Mouse (Mus musculus) bone marrow, adult 2 months (tissue): ENCODE results near the gene Cks1b. TPM values are rescaled to one million over a fixed set of nuclear protein-coding genes. Genes with fewer than 3 reads are reported as not detected.

ENCODE experiments used
- H3K27ac ChIP-seq: fragments of 200-500 bp; 2 replicates; pipeline ENCODE4 v1.5.1; 2012; ENCODE audit warnings: low read depth, mild to moderate bottlenecking, control low read depth, inconsistent platforms, low read length; ENCODE audit not compliant: control insufficient read depth, poor library complexity, insufficient read depth
- H3K4me1 ChIP-seq: fragments of 200-500 bp; 2 replicates; pipeline ENCODE4 v1.6.1; 2011; ENCODE audit warnings: low read length; ENCODE audit not compliant: control insufficient read depth, insufficient read depth
- H3K4me3 ChIP-seq: fragments of 200-500 bp; replicated peaks from 2 replicates; pipeline ENCODE3; 2011; ENCODE audit warnings: mild to moderate bottlenecking, low read depth, low read length, control low read depth; ENCODE audit not compliant: control insufficient read depth
- CTCF ChIP-seq: fragments of 200-500 bp; IDR thresholded peaks from 2 replicates; pipeline ENCODE4 v1.5.1; 2011; ENCODE audit warnings: low read length, control low read depth; ENCODE audit not compliant: control insufficient read depth, insufficient read depth
- POLR2A ChIP-seq: fragments of 200-500 bp; IDR thresholded peaks from 2 replicates; pipeline ENCODE4 v1.6.1; 2011; ENCODE audit warnings: low read depth, mild to moderate bottlenecking, control low read depth, low read length, borderline replicate concordance; ENCODE audit not compliant: control insufficient read depth
- WGBS: fragments of 180-500 bp; shearing (Covaris S2); methylation state at CpG from one replicate; pipeline ENCODE4 v1.1.7; 2018; 5-methylcytosine and 5-hydroxymethylcytosine counted together
- polyA plus RNA-seq: library from polyadenylated mRNA; stranded (reverse); fragments of >200 nt; gene quantifications from 2 replicates; pipeline ENCODE4 v1.2.4, GENCODE M21; 2011; ENCODE audit warnings: low replicate concordance; ENCODE audit not compliant: missing spikeins, insufficient read depth, insufficient read length

The Cks1b gene
- polyA plus RNA-seq, 1 experiment: 126 TPM

DNA sequence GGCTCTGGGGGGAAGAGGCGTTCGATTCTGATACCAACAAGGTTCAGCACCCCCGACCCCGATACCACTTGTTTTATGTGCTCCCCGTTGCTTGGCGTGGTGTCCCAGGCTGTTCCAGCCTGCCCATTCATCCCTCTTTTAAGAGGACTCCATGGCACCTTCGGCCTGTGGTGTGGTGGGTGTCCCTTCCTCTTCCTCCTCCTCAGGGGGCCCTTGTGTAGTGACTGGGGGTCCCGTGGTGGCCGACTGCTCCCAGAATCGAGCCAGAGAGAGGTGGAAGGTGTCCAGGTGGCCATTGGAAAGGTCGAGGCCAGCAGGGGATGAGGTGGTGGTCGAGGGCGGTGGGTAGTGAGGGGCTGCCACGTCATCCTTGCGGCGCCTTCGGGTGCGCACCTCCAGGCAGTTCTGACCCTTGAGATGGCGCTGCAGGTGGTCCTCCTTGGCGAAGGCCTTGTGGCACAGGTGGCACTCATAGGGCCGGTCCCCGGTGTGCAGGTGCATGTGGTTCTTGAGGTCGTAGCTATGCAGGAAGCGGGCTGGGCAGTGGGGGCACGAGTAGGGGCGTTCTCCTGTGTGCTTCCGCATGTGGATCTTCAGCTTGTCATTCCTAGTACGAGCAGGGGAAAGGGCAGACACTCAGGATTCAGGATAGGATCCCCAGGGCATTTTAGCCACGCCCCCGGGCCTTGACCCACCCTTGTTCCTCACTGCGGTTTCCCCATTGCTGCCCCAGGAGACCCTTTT lies 38.6 kb downstream of the Cks1b start:
- 70% methylated on average over 31 of the region's 31 CpGs for WGBS
- H3K27ac ChIP-seq: 0 out of 2 replicates have a peak overlapping the region, but pooled peaks have one; percentile 10
- no peak overlapping the region for H3K4me3 ChIP-seq
- TF ChIP-seq POLR2A: peak; percentile 10; the same call in 1 of the 2 replicates
- no peak for TF ChIP-seq CTCF
- peaks cover 6% of the 10 kb centered on the region for H3K4me1 ChIP-seq

DNA sequence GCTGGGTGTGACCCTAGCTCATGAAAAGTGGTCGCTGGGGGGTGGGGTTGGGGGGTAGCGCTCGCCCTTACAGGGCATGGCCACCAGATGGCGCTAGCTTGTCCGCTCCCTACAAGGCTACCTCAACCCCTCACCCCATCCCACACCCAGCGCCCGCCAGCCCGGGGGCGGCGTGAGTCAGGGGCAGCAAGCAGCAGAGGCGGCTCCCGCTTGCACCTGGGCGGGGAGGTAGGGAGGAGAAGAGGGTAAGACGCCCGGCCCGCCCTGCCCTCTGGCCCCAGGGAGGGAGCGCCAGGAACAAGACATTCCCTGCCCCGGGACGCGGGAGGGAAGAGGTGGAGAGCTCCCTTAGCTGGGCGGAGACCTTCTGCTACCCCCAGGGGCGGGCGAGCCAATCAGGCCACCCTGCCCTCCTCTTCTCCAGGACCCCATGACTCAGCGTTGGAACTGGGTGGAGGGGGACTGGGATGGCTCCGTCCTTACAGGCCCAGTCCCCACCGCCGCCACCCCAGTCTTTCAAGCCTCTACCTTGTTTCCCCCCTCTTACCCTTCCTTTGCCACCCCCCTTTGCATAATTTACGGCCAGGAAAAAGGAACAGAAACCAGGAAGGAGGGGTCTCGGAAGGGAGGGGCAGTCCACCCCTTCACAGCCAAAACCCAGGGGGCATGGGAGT lies 39.7 kb downstream of the Cks1b start:
- TF ChIP-seq CTCF (peak; percentile 79), POLR2A (no peak; the same call in 1 of the 2 replicates)
- WGBS: 5% methylated on average over 28 of the region's 29 CpGs
- Histone ChIP-seq H3K4me1 (0 out of 2 replicates have a peak, but pooled peaks cover 4% of the 10 kb centered on the region), H3K4me3 (peak overlapping the region; percentile 14), H3K27ac (peak overlapping the region; percentile 57)

DNA sequence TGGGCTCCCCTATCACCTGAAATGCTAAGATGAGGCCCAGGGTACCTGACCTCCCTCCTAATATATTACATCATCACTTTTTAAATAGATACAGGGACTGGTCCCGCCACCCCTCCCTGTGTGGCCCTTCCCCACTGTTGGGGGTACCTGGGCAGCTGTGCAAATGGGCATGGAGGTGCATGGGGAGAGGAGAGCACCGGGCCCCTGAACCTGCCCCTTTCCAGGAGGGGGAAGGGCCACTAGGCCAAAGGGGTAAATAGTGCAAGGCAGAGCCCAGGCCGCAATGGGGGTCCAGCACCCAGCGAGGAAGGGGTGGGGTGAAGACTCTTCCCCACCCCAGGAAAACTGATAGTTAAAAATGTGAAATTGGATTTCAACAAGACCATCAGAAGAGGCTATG lies 40.4 kb downstream of the Cks1b start:
- Histone ChIP-seq H3K4me3 (no peak overlapping the region), H3K4me1 (0 out of 2 replicates have a peak, but pooled peaks cover 4% of the 10 kb centered on the region), H3K27ac (no peak overlapping the region)
- TF ChIP-seq CTCF (no peak), POLR2A (no peak)
- WGBS: 75% methylated on average over 4 of the region's 4 CpGs

DNA sequence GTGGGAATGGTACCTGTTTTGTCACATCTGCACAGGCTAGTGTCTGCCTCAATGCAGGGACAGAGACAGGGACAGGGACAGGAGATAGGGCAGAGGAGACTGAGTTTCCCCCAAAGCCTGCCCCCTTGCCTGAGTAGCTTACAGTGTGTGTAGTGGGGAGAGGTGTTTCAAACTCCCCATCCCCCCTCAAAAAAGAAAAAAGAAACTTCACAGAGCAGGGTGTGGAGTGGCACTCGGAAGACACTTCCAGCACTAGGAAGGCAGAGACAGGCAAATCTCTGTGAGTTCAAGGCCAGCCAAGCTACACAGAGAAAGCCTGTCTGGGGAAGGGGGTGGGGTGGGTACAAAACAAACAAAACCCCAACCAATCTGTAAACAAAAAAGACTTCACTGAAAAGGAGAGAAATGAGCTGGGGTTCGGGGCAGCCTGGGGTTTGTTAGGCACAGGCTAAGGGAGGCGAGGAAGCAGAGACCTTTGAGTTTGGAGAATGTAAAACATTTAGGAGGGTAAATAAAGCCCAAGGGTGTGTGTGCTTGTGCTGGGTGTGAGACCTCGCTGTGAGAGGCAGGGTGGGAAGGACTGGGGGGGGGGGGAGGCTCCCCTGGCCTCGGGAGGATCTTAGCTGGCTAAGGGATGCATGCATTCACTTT lies 44.5 kb downstream of the Cks1b start:
- H3K27ac ChIP-seq: no peak overlapping the region
- 53% methylated on average over 5 of the region's 5 CpGs for WGBS
- no peak for TF ChIP-seq CTCF
- TF ChIP-seq POLR2A: no peak
- H3K4me1 ChIP-seq: no peaks in the 10 kb centered on the region
- H3K4me3 ChIP-seq: no peak overlapping the region

DNA sequence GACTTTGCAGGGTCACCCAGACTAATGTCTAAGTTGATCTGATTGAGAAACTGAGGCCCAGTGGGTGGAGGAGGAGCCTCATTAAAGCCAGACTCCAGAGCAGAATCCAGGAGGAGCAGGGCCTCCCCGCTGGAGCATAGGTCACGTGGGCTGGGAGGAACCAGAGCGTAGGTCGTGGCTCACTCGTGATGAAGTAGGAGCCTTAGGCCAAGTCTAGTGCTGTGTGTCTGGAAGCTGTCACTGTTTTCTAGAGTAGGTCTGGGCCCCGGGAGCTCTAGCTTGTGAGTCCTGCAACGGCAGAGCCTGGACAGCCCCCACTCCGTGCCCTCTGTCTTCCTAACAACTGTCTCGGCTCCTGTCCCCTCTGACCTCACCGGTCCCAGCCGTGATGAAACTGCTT lies 50.8 kb downstream of the Cks1b start:
- H3K27ac ChIP-seq: no peak overlapping the region
- TF ChIP-seq CTCF (no peak), POLR2A (no peak)
- no peaks in the 10 kb centered on the region for H3K4me1 ChIP-seq
- WGBS: 89% methylated on average over 11 of the region's 11 CpGs
- H3K4me3 ChIP-seq: no peak overlapping the region

DNA sequence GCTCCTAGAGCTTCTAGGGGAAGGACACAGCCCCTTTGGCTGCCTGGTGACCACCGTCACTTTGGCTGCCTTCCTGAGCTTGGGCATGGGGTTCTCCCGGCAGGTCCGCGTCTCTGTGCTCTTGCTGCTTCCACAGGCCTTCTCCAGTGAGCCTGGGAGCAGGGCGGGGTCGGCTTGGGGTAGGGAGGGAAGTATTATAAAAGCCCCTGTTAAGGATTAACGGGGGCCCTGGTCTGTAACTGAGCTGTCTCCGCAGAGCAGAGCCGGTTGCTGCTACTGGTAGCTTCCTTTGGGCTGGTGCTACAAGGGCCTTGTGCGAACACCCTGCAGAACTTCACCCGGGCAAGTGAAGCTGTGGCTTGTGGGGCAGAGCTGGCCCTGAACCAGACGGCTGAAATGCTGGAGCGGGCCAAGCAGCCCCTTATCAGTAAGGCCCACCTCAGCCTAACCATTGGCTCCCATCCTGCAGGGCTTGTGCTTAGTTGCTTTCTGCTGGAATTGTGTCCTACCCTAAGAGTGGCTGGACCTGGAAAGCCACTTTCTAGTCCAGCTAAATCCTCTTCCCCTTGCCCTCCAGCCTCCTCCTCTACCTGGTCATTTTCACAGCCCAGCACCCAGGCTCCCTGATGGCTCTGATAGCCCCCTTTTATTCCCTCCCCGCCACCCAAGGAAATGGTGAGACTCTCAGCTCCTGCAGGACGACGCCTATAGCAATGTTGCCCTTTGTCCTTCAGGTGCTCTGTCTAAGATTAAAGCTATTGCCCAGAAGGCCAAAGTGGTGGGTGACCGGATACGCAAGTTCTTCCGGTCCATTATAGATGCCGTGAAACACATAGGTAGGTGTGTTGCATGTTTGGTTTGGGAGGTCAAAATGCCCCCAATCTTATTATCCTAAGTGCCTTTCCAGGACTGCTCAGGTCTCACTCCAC lies 52.4 kb downstream of the Cks1b start:
- Histone ChIP-seq H3K27ac (no peak overlapping the region), H3K4me3 (no peak overlapping the region), H3K4me1 (no peaks in the 10 kb centered on the region)
- TF ChIP-seq POLR2A (no peak), CTCF (no peak)
- 77% methylated on average over 20 of the region's 20 CpGs for WGBS

Other genes starting within 250 kb of the Cks1b start
- 25.7 and 54.2 TPM in 2 replicates for gene Scamp3, start 240.9 kb downstream of the Cks1b start, polyA plus RNA-seq
- 4.1 and 9.8 TPM in 2 replicates for gene Fam189b, start 235.2 kb downstream of the Cks1b start, polyA plus RNA-seq
- gene Gba, start 215.5 kb downstream of the Cks1b start, polyA plus RNA-seq: 27.7 and 71.7 TPM in 2 replicates
- 2.9 TPM in 1 of 2 replicates, not detected in the other for gene Thbs3, start 203.2 kb downstream of the Cks1b start, polyA plus RNA-seq
- 33.9 and 66.4 TPM in 2 replicates for gene Mtx1, start 191.3 kb downstream of the Cks1b start, polyA plus RNA-seq
- gene Muc1, start 189.3 kb downstream of the Cks1b start, polyA plus RNA-seq: 0.67 TPM in 1 of 2 replicates, not detected in the other
- gene Krtcap2, start 172.4 kb downstream of the Cks1b start, polyA plus RNA-seq: 47.8 and 69.5 TPM in 2 replicates
- gene Trim46, start 172.1 kb downstream of the Cks1b start, polyA plus RNA-seq: 0.59 and 1.6 TPM in 2 replicates
- gene Dpm3, start 159.0 kb downstream of the Cks1b start, polyA plus RNA-seq: 30.7 and 39.3 TPM in 2 replicates
- 64.0 and 83.0 TPM in 2 replicates for gene Slc50a1, start 147.8 kb downstream of the Cks1b start, polyA plus RNA-seq
- 0.99 and 2.0 TPM in 2 replicates for gene Efna1, start 137.2 kb downstream of the Cks1b start, polyA plus RNA-seq
- gene Efna3, start 95.4 kb downstream of the Cks1b start, polyA plus RNA-seq: 2.7 TPM in 1 of 2 replicates, not detected in the other
- gene Efna4, start 80.4 kb downstream of the Cks1b start, polyA plus RNA-seq: not detected in 2 replicates
- 112 and 187 TPM in 2 replicates for gene Adam15, start 68.4 kb downstream of the Cks1b start, polyA plus RNA-seq
- gene Dcst2, start 56.4 kb downstream of the Cks1b start, polyA plus RNA-seq: 0.56 TPM in 1 of 2 replicates, not detected in the other
- 1.3 TPM in 1 of 2 replicates, not detected in the other for gene Dcst1, start 53.1 kb downstream of the Cks1b start, polyA plus RNA-seq
- gene Zbtb7b, start 23.6 kb downstream of the Cks1b start, polyA plus RNA-seq: 20.8 and 40.2 TPM in 2 replicates
- gene Lenep, start 15.6 kb downstream of the Cks1b start, polyA plus RNA-seq: 0.92 TPM in 1 of 2 replicates, not detected in the other
- gene Flad1, start 6.5 kb downstream of the Cks1b start, polyA plus RNA-seq: 9.7 and 17.6 TPM in 2 replicates
- 41.6 and 65.2 TPM in 2 replicates for gene Shc1, start 60 bp upstream of the Cks1b start, polyA plus RNA-seq
- 29.7 and 45.4 TPM in 2 replicates for gene Pygo2, start 11.8 kb upstream of the Cks1b start, polyA plus RNA-seq
- 23.6 and 60.5 TPM in 2 replicates for gene Pbxip1, start 18.3 kb upstream of the Cks1b start, polyA plus RNA-seq
- 25.4 and 33.4 TPM in 2 replicates for gene Pmvk, start 36.2 kb upstream of the Cks1b start, polyA plus RNA-seq
- gene Kcnn3, start 101.8 kb upstream of the Cks1b start, polyA plus RNA-seq: not detected in 2 replicates